Mouse (Mus musculus): ENCODE results near the gene Cd300a. TPM values are rescaled to one million over a fixed set of nuclear protein-coding genes. Genes with fewer than 3 reads are reported as not detected.

Cd300a gene
- polyA plus RNA-seq, 1 experiment, result 0.88 TPM

- H3K27ac ChIP-seq (ENCODE audit: insufficient read depth, low read length), result no peak overlapping the region
- no peak overlapping the region for H3K4me3 ChIP-seq (ENCODE audit: insufficient read depth, low read length)
Observed at GRCm38 (mm10) chr11:114875301-114875801, 14.5 kb upstream of the Cd300a start.

DNA sequence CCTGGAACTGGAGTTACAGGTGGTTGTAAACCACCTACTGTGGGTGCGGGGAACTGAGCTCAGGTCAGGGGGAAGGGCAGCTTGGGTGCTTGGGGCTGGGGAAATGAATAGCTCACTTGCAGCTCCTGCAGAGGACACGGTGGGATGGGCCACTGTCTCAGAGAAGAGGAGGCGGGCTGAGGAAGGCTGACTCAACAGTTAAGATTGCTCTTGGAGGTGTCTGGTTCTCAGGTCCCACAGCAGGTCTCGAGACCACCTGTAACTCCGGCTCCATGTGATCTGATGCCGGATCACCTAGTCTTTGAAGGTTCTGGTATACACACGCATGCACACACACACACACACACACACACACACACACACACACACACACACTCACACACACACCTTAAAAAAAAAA, 13.7 kb upstream of the Cd300a start:
- Histone ChIP-seq H3K4me3 (ENCODE audit: insufficient read depth, low read length) (no peak overlapping the region), H3K4me1 (ENCODE audit: control insufficient read depth, insufficient read depth, low read length) (no peaks in the 10 kb centered on the region), H3K27ac (ENCODE audit: insufficient read depth, low read length) (no peak overlapping the region)
- TF ChIP-seq POLR2A (IDR thresholded peaks at IDR 0.05; ENCODE audit: extremely low read depth, insufficient read depth, low read length) (no peak), CTCF (IDR thresholded peaks at IDR 0.05; ENCODE audit: extremely low read depth, insufficient read depth, low read length) (no peak)

More at GRCm38 (mm10) chr11:114875301-114875801, 14.5 kb upstream of the Cd300a start:
- no peak for TF ChIP-seq POLR2A (IDR thresholded peaks at IDR 0.05; ENCODE audit: extremely low read depth, insufficient read depth, low read length)
- TF ChIP-seq CTCF (IDR thresholded peaks at IDR 0.05; ENCODE audit: extremely low read depth, insufficient read depth, low read length), result no peak
- H3K4me1 ChIP-seq (ENCODE audit: control insufficient read depth, insufficient read depth, low read length), result no peaks in the 10 kb centered on the region

GRCm38 (mm10) chr11:114876621-114877020, 13.2 kb upstream of the Cd300a start:
- Histone ChIP-seq H3K4me3 (ENCODE audit: insufficient read depth, low read length) (no peak overlapping the region), H3K4me1 (ENCODE audit: control insufficient read depth, insufficient read depth, low read length) (no peaks in the 10 kb centered on the region), H3K27ac (ENCODE audit: insufficient read depth, low read length) (no peak overlapping the region)
- TF ChIP-seq POLR2A (IDR thresholded peaks at IDR 0.05; ENCODE audit: extremely low read depth, insufficient read depth, low read length), result no peak
- TF ChIP-seq CTCF (IDR thresholded peaks at IDR 0.05; ENCODE audit: extremely low read depth, insufficient read depth, low read length), result no peak

GRCm38 (mm10) chr11:114877145-114877544, 12.7 kb upstream of the Cd300a start:
- Histone ChIP-seq H3K27ac (ENCODE audit: insufficient read depth, low read length) (no peak overlapping the region), H3K4me1 (ENCODE audit: control insufficient read depth, insufficient read depth, low read length) (no peaks in the 10 kb centered on the region), H3K4me3 (ENCODE audit: insufficient read depth, low read length) (no peak overlapping the region)
- no peak for TF ChIP-seq POLR2A (IDR thresholded peaks at IDR 0.05; ENCODE audit: extremely low read depth, insufficient read depth, low read length)
- peak; percentile 72 for TF ChIP-seq CTCF (IDR thresholded peaks at IDR 0.05; ENCODE audit: extremely low read depth, insufficient read depth, low read length)

GRCm38 (mm10) chr11:114879666-114880065, 10.2 kb upstream of the Cd300a start:
- no peak overlapping the region for H3K27ac ChIP-seq (ENCODE audit: insufficient read depth, low read length)
- no peaks in the 10 kb centered on the region for H3K4me1 ChIP-seq (ENCODE audit: control insufficient read depth, insufficient read depth, low read length)
- H3K4me3 ChIP-seq (ENCODE audit: insufficient read depth, low read length), result no peak overlapping the region
- no peak for TF ChIP-seq POLR2A (IDR thresholded peaks at IDR 0.05; ENCODE audit: extremely low read depth, insufficient read depth, low read length)
- TF ChIP-seq CTCF (IDR thresholded peaks at IDR 0.05; ENCODE audit: extremely low read depth, insufficient read depth, low read length), result no peak

DNA sequence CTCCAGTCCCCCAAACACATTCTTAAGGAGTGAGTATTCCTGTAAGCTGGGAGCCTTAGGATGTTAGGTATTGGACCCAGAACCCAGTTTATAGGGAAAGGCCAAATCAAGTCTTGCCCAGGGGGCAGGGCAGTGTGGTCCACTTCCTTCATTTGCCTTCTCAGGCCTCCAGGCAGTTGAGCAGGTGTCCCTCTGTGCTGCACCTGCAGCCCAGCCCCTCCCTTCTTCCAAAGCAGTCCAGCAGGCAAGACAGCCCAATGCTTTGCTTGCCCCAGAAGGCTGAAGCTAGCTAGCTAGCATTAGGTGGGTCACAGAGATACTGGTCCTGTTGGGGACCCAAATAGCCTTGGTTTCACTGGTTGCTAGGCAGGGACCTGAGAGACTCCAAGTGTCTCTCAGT, 9.7 kb upstream of the Cd300a start:
- TF ChIP-seq CTCF (IDR thresholded peaks at IDR 0.05; ENCODE audit: extremely low read depth, insufficient read depth, low read length) (no peak), POLR2A (IDR thresholded peaks at IDR 0.05; ENCODE audit: extremely low read depth, insufficient read depth, low read length) (no peak)
- Histone ChIP-seq H3K4me3 (ENCODE audit: insufficient read depth, low read length) (no peak overlapping the region), H3K27ac (ENCODE audit: insufficient read depth, low read length) (no peak overlapping the region), H3K4me1 (ENCODE audit: control insufficient read depth, insufficient read depth, low read length) (no peaks in the 10 kb centered on the region)

- Histone ChIP-seq H3K27ac (ENCODE audit: insufficient read depth, low read length) (no peak overlapping the region), H3K4me1 (ENCODE audit: control insufficient read depth, insufficient read depth, low read length) (no peaks in the 10 kb centered on the region), H3K4me3 (ENCODE audit: insufficient read depth, low read length) (no peak overlapping the region)
- TF ChIP-seq POLR2A (IDR thresholded peaks at IDR 0.05; ENCODE audit: extremely low read depth, insufficient read depth, low read length), result no peak
- TF ChIP-seq CTCF (IDR thresholded peaks at IDR 0.05; ENCODE audit: extremely low read depth, insufficient read depth, low read length), result peak; percentile 65
Observed at GRCm38 (mm10) chr11:114880589-114880988, 9.3 kb upstream of the Cd300a start.

- TF ChIP-seq CTCF (IDR thresholded peaks at IDR 0.05; ENCODE audit: extremely low read depth, insufficient read depth, low read length) (no peak), POLR2A (IDR thresholded peaks at IDR 0.05; ENCODE audit: extremely low read depth, insufficient read depth, low read length) (no peak)
- H3K4me3 ChIP-seq (ENCODE audit: insufficient read depth, low read length), result no peak overlapping the region
- H3K4me1 ChIP-seq (ENCODE audit: control insufficient read depth, insufficient read depth, low read length), result no peaks in the 10 kb centered on the region
- no peak overlapping the region for H3K27ac ChIP-seq (ENCODE audit: insufficient read depth, low read length)
Observed at GRCm38 (mm10) chr11:114883251-114883789, 6.5 kb upstream of the Cd300a start.

- Histone ChIP-seq H3K4me1 (ENCODE audit: control insufficient read depth, insufficient read depth, low read length) (no peaks in the 10 kb centered on the region), H3K4me3 (ENCODE audit: insufficient read depth, low read length) (no peak overlapping the region), H3K27ac (ENCODE audit: insufficient read depth, low read length) (no peak overlapping the region)
- TF ChIP-seq POLR2A (IDR thresholded peaks at IDR 0.05; ENCODE audit: extremely low read depth, insufficient read depth, low read length) (no peak), CTCF (IDR thresholded peaks at IDR 0.05; ENCODE audit: extremely low read depth, insufficient read depth, low read length) (no peak)
Observed at GRCm38 (mm10) chr11:114884380-114885100, 5.3 kb upstream of the Cd300a start.

DNA sequence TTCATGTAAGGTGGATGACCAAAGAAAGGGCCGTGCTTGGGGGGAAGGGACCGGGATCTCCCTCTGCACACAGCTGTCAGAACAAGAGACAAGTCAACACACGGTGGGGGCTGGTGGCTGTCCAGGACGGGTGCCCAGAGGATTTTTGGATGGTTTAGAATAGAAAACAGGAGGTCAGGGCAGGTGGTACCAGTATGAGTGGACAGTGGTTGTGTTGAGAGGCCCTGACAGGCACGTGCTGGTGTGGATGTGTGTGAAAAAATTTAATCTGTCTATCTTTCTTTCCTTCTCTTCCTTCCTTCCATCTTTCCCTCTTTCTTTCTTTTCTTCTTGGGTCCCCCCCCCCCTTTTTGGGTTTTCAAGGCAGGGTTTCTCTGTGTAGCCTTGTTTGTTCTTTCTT, 701 bp downstream of the Cd300a start:
- no peaks in the 10 kb centered on the region for H3K4me1 ChIP-seq (ENCODE audit: control insufficient read depth, insufficient read depth, low read length)
- H3K4me3 ChIP-seq (ENCODE audit: insufficient read depth, low read length), result no peak overlapping the region
- no peak overlapping the region for H3K27ac ChIP-seq (ENCODE audit: insufficient read depth, low read length)
- no peak for TF ChIP-seq CTCF (IDR thresholded peaks at IDR 0.05; ENCODE audit: extremely low read depth, insufficient read depth, low read length)
- no peak for TF ChIP-seq POLR2A (IDR thresholded peaks at IDR 0.05; ENCODE audit: extremely low read depth, insufficient read depth, low read length)
